Mouse (Mus musculus): ENCODE measurements at regions not wholly inside any gene's neighbourhood (a gene's known extent, or its start where the extent isn't known, plus 50 kb on each side); places are given as distances from the start of the nearest gene placed in this dataset.

GRCm38 (mm10) chr13:52254185-52254584 is 276.9 kb downstream of the Diras2 start:
- H3K4me1 ChIP-seq (ENCODE audit: control insufficient read depth, insufficient read depth, low read length): no peaks in the 10 kb centered on the region
- H3K4me3 ChIP-seq (ENCODE audit: control insufficient read depth, low read depth, low read length): no peak overlapping the region
- TF ChIP-seq CTCF (IDR thresholded peaks at IDR 0.05; ENCODE audit: control insufficient read depth, insufficient read depth, insufficient replicate concordance, low read depth, low read length): no peak
- H3K27me3 ChIP-seq (ENCODE audit: control insufficient read depth, insufficient read depth, low read length): no peaks in the 10 kb centered on the region
- no peak overlapping the region for H3K27ac ChIP-seq (ENCODE audit: control insufficient read depth, insufficient read depth, low read depth, low read length)
- H3K36me3 ChIP-seq (ENCODE audit: control insufficient read depth, insufficient read depth, low read length): no peaks in the 10 kb centered on the region

GRCm38 (mm10) chr13:52255697-52256096 is 275.4 kb downstream of the Diras2 start:
- TF ChIP-seq CTCF (IDR thresholded peaks at IDR 0.05; ENCODE audit: control insufficient read depth, insufficient read depth, insufficient replicate concordance, low read depth, low read length): no peak
- TF ChIP-seq POLR2A (IDR thresholded peaks at IDR 0.05; ENCODE audit: control insufficient read depth, low read depth, low read length): no peak
- H3K27me3 ChIP-seq (ENCODE audit: control insufficient read depth, insufficient read depth, low read length): no peaks in the 10 kb centered on the region

GRCm38 (mm10) chr13:52258373-52258772 is 272.7 kb downstream of the Diras2 start:
- H3K27ac ChIP-seq (ENCODE audit: control insufficient read depth, insufficient read depth, low read depth, low read length): no peak overlapping the region
- no peaks in the 10 kb centered on the region for H3K27me3 ChIP-seq (ENCODE audit: control insufficient read depth, insufficient read depth, low read length)
- TF ChIP-seq POLR2A (IDR thresholded peaks at IDR 0.05; ENCODE audit: control insufficient read depth, low read depth, low read length) (no peak), CTCF (IDR thresholded peaks at IDR 0.05; ENCODE audit: control insufficient read depth, insufficient read depth, insufficient replicate concordance, low read depth, low read length) (no peak)
- no peak overlapping the region for H3K4me3 ChIP-seq (ENCODE audit: control insufficient read depth, low read depth, low read length)
- H3K4me1 ChIP-seq (ENCODE audit: control insufficient read depth, insufficient read depth, low read length): no peaks in the 10 kb centered on the region
- no peaks in the 10 kb centered on the region for H3K36me3 ChIP-seq (ENCODE audit: control insufficient read depth, insufficient read depth, low read length)

More at GRCm38 (mm10) chr13:52255697-52256096, 275.4 kb downstream of the Diras2 start:
- H3K36me3 ChIP-seq (ENCODE audit: control insufficient read depth, insufficient read depth, low read length): no peaks in the 10 kb centered on the region
- H3K27ac ChIP-seq (ENCODE audit: control insufficient read depth, insufficient read depth, low read depth, low read length): no peak overlapping the region
- H3K4me3 ChIP-seq (ENCODE audit: control insufficient read depth, low read depth, low read length): no peak overlapping the region
- H3K4me1 ChIP-seq (ENCODE audit: control insufficient read depth, insufficient read depth, low read length): no peaks in the 10 kb centered on the region

- no peaks in the 10 kb centered on the region for H3K4me1 ChIP-seq (ENCODE audit: control insufficient read depth, insufficient read depth, low read length)
- H3K27ac ChIP-seq (ENCODE audit: control insufficient read depth, insufficient read depth, low read depth, low read length): no peak overlapping the region
- no peaks in the 10 kb centered on the region for H3K36me3 ChIP-seq (ENCODE audit: control insufficient read depth, insufficient read depth, low read length)
- no peak overlapping the region for H3K4me3 ChIP-seq (ENCODE audit: control insufficient read depth, low read depth, low read length)
- TF ChIP-seq CTCF (IDR thresholded peaks at IDR 0.05; ENCODE audit: control insufficient read depth, insufficient read depth, insufficient replicate concordance, low read depth, low read length): no peak
- no peak for TF ChIP-seq POLR2A (IDR thresholded peaks at IDR 0.05; ENCODE audit: control insufficient read depth, low read depth, low read length)
- no peaks in the 10 kb centered on the region for H3K27me3 ChIP-seq (ENCODE audit: control insufficient read depth, insufficient read depth, low read length)
These were observed 268.0 kb downstream of the Diras2 start for GRCm38 (mm10) chr13:52262949-52263550.

GRCm38 (mm10) chr13:52268279-52268678 is 262.8 kb downstream of the Diras2 start:
- Histone ChIP-seq H3K4me3 (ENCODE audit: control insufficient read depth, low read depth, low read length) (no peak overlapping the region), H3K27me3 (ENCODE audit: control insufficient read depth, insufficient read depth, low read length) (no peaks in the 10 kb centered on the region), H3K36me3 (ENCODE audit: control insufficient read depth, insufficient read depth, low read length) (no peaks in the 10 kb centered on the region), H3K4me1 (ENCODE audit: control insufficient read depth, insufficient read depth, low read length) (no peaks in the 10 kb centered on the region), H3K27ac (ENCODE audit: control insufficient read depth, insufficient read depth, low read depth, low read length) (no peak overlapping the region)
- TF ChIP-seq CTCF (IDR thresholded peaks at IDR 0.05; ENCODE audit: control insufficient read depth, insufficient read depth, insufficient replicate concordance, low read depth, low read length): no peak

GRCm38 (mm10) chr13:52273502-52274246 is 257.4 kb downstream of the Diras2 start:
- Histone ChIP-seq H3K27ac (ENCODE audit: control insufficient read depth, insufficient read depth, low read depth, low read length) (no peak overlapping the region), H3K4me3 (ENCODE audit: control insufficient read depth, low read depth, low read length) (no peak overlapping the region), H3K4me1 (ENCODE audit: control insufficient read depth, insufficient read depth, low read length) (no peaks in the 10 kb centered on the region), H3K36me3 (ENCODE audit: control insufficient read depth, insufficient read depth, low read length) (no peaks in the 10 kb centered on the region), H3K27me3 (ENCODE audit: control insufficient read depth, insufficient read depth, low read length) (no peaks in the 10 kb centered on the region)
- TF ChIP-seq CTCF (IDR thresholded peaks at IDR 0.05; ENCODE audit: control insufficient read depth, insufficient read depth, insufficient replicate concordance, low read depth, low read length) (no peak), POLR2A (IDR thresholded peaks at IDR 0.05; ENCODE audit: control insufficient read depth, low read depth, low read length) (no peak)

GRCm38 (mm10) chr13:52275196-52275595 is 255.9 kb downstream of the Diras2 start:
- TF ChIP-seq CTCF (IDR thresholded peaks at IDR 0.05; ENCODE audit: control insufficient read depth, insufficient read depth, insufficient replicate concordance, low read depth, low read length) (no peak), POLR2A (IDR thresholded peaks at IDR 0.05; ENCODE audit: control insufficient read depth, low read depth, low read length) (no peak)
- Histone ChIP-seq H3K36me3 (ENCODE audit: control insufficient read depth, insufficient read depth, low read length) (no peaks in the 10 kb centered on the region), H3K27me3 (ENCODE audit: control insufficient read depth, insufficient read depth, low read length) (no peaks in the 10 kb centered on the region), H3K4me3 (ENCODE audit: control insufficient read depth, low read depth, low read length) (no peak overlapping the region), H3K4me1 (ENCODE audit: control insufficient read depth, insufficient read depth, low read length) (no peaks in the 10 kb centered on the region), H3K27ac (ENCODE audit: control insufficient read depth, insufficient read depth, low read depth, low read length) (no peak overlapping the region)
